ENCODE assay signal across 14 mouse cellular contexts in the genomic region with DNA sequence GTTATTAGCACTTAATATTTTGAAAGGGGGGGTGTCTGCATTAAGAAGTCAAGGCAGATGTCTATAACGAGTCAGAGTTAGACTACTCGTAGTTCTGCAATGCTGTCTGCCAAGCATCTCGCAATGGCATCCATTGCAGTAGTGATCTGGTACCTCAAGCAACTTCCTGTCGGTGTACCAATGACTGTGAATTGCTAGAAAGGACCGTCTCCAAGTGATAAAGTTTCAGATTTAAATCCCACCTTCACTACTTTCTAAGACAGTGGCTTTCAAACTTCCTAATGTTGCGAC.
"Had no signal": no experiment of that assay in that cellular context is flagged by ENCODE, and none has a peak within 500 bp of the region (broad histone marks: within the 10 kb centered on the region; RNA-seq: fewer than 3 reads in every experiment).

No protein-coding gene starts in this region.

- ATAC-seq: midbrain, embryonic 13.5 days; midbrain, embryonic 15.5 days had no signal

- H3K4me3 ChIP-seq: lung, embryonic 15.5 days; megakaryocyte, embryonic 14.5 days; midbrain, embryonic 13.5 days; midbrain, embryonic 15.5 days; neural tube, embryonic 12.5 days had no signal

- DNase-seq: lung, postnatal 14 days; right cerebral cortex, postnatal 14 days; thymus, adult 18-20 months; thymus, postnatal 14 days; thymus, postnatal 36 days had no signal

- H3K9ac ChIP-seq: liver, embryonic 14.5 days; lung, embryonic 15.5 days; midbrain, embryonic 13.5 days; midbrain, embryonic 15.5 days; neural tube, embryonic 12.5 days had no signal

- H3K9me3 ChIP-seq: lung, embryonic 15.5 days; midbrain, embryonic 13.5 days; midbrain, embryonic 15.5 days; neural tube, embryonic 12.5 days had no signal

- H3K4me2 ChIP-seq: liver, embryonic 11.5 days; lung, embryonic 15.5 days; midbrain, embryonic 11.5 days; midbrain, embryonic 13.5 days; midbrain, embryonic 15.5 days; neural tube, embryonic 12.5 days had no signal

- H3K4me1 ChIP-seq: lung, embryonic 15.5 days; midbrain, embryonic 13.5 days; midbrain, embryonic 15.5 days; neural tube, embryonic 12.5 days had no signal

- H3K36me3 ChIP-seq: lung, embryonic 15.5 days; midbrain, embryonic 13.5 days; midbrain, embryonic 15.5 days; neural tube, embryonic 12.5 days had no signal

- H3K27me3 ChIP-seq: lung, embryonic 15.5 days; megakaryocyte, embryonic 14.5 days; midbrain, embryonic 13.5 days; midbrain, embryonic 15.5 days; neural tube, embryonic 12.5 days had no signal

- H3K27ac ChIP-seq: liver, embryonic 14.5 days; macrophage; midbrain, embryonic 13.5 days; midbrain, embryonic 15.5 days; neural tube, embryonic 12.5 days had no signal
